Mouse (Mus musculus): ENCODE measurements around the gene Ift57.

Ift57 gene

DNA sequence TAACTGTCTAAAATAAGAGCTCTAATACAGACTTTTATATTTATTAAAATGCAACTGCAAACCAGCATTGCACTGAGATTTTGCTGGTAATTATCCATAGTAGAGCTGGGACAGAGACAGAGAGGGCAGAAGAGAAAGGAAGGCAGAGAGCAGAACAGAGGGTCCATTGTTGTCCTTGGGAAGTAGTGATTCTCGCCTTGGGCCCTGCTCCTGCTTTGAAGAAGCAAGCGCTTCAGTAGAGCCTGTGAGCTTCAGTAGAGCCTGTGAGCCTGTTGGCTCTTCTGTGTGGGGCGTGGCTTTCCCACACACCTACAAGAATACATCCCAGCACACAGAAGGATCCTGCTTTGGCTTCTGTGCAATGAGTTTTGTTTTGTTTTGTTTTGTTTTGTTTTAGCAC is 54.3 kb downstream of the Ift57 start:
- no peak for DNase-seq (ENCODE audit: low spot score)

GRCm38 (mm10) chr16:49760517-49761203 is 61.6 kb downstream of the Ift57 start:
- DNase-seq (ENCODE audit: low spot score) = no peak

DNA sequence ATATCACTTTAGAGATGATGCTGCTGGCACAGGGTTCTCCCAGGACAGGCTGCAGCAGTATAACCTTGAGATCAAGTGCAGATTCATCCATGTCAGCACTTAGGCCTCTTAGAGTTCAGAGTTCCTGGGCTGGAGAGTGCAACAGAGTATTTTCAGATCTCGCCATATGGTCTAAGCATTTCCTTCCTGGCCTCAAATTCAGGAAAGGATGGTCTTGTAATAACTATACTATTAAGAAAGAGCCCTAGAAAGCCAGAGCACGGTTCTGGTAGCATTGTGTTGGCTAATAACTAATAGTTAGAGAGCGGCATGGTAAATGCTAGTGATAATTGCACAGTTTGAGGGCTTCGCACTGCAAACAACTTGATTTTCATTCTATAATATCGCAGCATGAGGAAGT is 62.9 kb downstream of the Ift57 start:
- DNase-seq (ENCODE audit: low spot score) = no peak

DNA sequence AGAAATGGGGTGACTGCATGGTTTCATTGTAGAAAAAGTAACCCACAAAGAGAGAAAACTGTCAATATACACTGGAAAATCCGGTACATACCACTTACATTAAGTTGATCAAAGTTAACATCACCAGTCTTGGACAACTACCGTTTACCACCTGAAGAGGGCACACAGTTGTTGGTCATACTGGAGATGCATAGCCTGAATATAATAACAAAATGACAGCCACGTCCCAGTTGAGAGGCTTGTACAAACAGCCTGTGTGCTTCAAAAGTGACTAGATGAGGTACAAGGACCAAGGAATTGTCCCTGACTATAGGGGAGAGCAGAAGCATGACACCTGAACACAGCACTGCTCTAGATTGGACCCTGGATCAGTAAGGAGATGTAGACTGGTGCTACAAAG is 67.3 kb downstream of the Ift57 start:
- no peak for DNase-seq (ENCODE audit: low spot score)

DNA sequence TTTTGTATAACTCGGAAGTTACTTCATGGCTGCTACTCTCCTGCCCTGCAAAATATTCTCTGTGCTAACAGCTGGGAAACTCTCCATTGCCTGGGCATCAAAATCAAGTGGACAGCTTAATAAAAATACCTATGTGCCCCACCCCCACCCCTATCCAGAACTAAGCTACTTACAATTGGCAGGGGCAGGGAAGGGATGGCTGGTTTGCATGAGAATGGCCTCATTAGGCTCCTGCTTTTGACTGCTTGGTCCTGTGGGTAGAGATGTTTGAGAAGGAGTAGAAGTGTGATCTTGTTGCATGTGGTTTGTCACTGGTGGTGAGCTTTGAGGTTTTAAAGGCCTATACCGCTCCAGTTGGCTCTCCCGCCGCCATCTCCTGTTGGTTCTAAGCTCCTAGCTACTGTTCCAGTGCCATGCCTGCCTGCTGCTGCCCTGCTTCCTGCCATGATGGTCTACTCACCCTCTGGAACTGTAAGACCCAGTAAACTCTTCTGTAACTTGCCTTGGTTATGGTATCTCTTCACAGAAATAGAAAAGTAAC is 69.5 kb downstream of the Ift57 start:
- DNase-seq (ENCODE audit: low spot score) = no peak

DNA sequence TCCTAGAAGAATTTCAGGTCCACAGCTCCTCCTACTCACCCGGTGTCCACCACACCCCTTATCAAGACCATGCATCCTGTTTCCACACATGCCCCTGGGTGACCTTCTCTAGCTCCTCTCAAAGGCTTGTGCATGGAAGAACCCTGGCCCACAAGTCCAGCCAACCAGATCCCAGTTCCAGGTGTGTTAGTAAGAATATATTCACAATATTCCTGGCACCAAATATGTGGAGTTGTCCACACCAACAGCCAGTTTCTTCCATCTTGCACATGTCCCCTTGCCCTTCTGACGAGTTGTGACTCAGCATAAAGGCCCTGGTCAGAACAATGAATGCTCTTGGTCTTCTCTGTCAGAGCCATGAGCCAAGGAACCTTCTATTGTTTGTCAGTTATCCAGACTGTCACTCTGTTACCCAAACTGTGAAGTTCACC is 70.8 kb downstream of the Ift57 start:
- no peak for DNase-seq (ENCODE audit: low spot score)

- no peak for DNase-seq (ENCODE audit: low spot score)
Measured at GRCm38 (mm10) chr16:49770320-49771189, 71.5 kb downstream of the Ift57 start.

DNA sequence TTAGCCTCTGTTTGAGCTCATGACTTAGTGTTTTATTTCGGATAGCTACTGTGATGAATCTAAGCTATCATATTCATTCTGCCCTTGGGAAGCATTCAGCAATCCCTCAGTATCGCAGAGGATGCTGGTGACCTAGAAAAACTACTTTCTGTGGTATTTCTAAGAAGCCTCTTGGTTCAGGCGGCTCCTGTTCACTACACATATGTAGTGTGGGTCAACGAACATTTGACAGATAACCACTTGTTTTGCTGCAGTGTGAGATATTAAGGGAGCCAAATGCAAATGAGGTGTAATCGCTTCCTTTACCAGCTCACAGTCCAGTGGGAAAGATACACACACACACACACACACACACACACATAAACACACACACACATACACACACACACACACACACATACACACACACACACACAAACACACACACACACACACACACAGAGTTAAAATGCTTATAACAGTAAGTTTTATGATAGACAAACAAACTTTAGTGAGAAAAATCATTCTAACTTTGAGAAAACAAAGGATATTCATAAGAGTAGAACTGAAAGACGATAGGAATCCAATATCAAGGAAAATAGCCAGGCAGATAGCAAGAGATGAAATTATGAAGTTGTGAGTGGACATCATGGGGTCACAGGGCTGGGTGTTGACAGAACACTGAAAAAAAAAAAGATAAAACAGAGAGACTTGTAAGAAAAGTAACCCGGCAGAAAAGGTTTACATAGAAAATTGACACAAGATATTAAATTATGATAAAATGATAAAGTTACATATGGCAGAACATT is 72.8 kb downstream of the Ift57 start:
- no peak for DNase-seq (ENCODE audit: low spot score)

DNA sequence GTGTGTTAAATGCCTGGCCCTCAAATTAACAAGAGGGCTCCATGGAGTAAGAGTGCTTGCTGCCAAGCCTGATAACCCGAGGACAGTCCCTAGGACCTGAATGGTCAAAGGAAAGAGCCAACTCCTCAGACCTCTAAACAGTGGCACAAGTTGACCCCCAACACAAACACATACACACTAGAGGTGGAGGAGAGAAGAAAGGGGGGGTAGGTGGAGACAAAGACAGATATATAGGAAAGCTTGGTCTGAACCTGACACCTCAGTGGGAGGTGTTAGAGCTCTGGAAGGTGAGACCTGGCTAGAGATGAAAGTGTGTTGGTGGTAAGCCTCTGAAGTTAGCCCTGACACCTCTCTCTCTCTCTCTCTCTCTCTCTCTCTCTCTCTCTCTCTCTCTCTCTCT is 73.5 kb downstream of the Ift57 start:
- no peak for DNase-seq (ENCODE audit: low spot score)

DNA sequence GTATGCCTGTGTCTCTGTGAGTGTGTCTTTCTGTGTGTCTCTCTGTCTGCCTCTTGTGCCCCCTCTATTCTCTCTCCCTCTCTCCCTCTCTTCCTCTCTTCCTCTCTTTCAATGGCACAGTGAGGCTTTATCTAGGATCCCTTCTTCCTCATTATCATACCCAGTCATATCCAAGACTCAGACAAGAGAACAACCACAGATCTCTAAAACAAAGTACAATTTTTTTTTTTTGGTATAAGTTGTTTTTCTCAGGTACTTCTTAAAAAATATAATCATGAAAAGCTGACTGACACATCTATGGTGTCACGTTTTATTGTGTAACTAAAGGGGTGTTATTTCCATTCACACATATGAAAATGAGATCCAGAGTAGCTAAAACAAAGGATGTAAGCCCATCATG is 74.0 kb downstream of the Ift57 start:
- DNase-seq (ENCODE audit: low spot score) = no peak

GRCm38 (mm10) chr16:49774059-49775001 is 75.3 kb downstream of the Ift57 start:
- DNase-seq (ENCODE audit: low spot score) = no peak

GRCm38 (mm10) chr16:49775002-49775966 is 76.3 kb downstream of the Ift57 start:
- DNase-seq (ENCODE audit: low spot score) = no peak

DNA sequence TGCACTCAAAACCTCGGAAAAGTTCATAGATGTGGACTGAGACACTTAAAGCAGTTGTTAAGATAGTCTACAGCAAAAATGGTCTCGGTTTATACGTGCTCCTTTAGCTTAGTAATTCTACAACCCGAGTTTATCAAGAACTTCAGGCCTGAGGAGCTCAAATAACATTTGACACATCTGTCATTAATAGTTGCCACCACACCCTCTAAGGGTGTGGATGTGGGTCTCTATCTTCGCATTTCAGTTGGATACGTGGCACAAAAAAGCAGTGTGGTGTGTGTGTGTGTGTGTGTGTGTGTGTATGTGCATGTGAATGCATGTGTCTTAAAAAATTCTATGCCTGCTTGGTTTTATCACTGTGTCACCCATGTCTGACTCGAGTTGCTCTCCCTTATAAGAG is 77.9 kb downstream of the Ift57 start:
- no peak for DNase-seq (ENCODE audit: low spot score)

GRCm38 (mm10) chr16:49781556-49782156 is 82.6 kb downstream of the Ift57 start:
- DNase-seq (ENCODE audit: low spot score) = no peak

- no peak for DNase-seq (ENCODE audit: low spot score)
Measured at GRCm38 (mm10) chr16:49783369-49783768, 84.3 kb downstream of the Ift57 start.

DNA sequence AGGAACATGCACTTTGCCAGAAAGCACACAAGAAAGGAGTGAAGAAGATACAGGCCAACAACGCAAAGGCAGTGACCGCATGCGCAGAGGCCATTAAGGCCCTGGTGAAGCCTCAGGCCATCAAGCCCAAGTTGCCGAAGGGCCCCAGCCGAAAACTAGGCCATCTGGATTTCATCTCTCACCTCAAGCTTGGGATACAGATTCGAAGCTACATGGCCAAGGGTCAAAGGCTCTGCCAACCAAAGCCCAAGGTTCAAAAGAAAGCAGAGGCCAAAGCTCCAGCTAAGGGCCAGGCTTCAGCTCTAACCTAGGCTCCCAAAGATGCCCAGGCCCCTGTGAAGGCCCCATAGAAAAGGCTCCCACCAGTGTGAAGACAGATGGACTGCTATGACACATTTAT is 87.1 kb downstream of the Ift57 start:
- no peak for DNase-seq (ENCODE audit: low spot score)

- no peak for DNase-seq (ENCODE audit: low spot score)
Measured at GRCm38 (mm10) chr16:49787714-49788113, 88.7 kb downstream of the Ift57 start.

- no peak for DNase-seq (ENCODE audit: low spot score)
Measured at GRCm38 (mm10) chr16:49790575-49791465, 91.8 kb downstream of the Ift57 start.
